Mouse (Mus musculus): ENCODE measurements at regions not wholly inside any gene's neighbourhood (a gene's known extent, or its start where the extent isn't known, plus 50 kb on each side); places are given as distances from the start of the nearest gene placed in this dataset.
A peak's percentile ranks its signal among the peaks of the same experiment; 100 is the strongest.

DNA sequence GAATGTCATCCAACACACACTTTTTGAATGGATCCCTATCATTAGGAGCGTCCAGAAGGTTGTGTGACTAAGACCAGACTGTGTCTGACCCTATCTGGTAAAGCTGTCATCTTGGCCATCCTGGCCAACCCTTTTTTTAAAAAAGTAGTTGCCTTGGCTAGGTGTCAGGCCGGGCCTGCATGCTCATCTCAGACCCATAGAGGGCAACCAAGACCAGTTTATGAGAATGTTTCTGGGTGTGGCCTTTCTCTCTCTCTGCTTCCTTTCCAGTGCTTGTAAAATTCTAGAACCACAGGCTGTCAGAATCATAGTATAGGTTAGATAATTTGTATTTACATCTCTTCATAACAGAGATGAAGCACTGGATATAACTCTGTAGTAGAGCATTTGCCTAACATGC is 62.8 kb upstream of the Las1l start:
- no peak overlapping the region for H3K27ac ChIP-seq
- H3K4me2 ChIP-seq (replicated peaks): no peak overlapping the region
- WGBS: 44% methylated on average over 2 of the region's 2 CpGs
- no peaks in the 10 kb centered on the region for H3K4me1 ChIP-seq (replicated peaks)
- no peaks in the 10 kb centered on the region for H3K27me3 ChIP-seq
- no peak overlapping the region for H3K4me3 ChIP-seq (replicated peaks)
- H3K9me3 ChIP-seq: no peaks in the 10 kb centered on the region
- ATAC-seq: 0 out of 2 replicates have a peak, but pooled peaks have one; percentile 40
- H3K36me3 ChIP-seq: no peaks in the 10 kb centered on the region
- no peak overlapping the region for H3K9ac ChIP-seq (replicated peaks)

- no peak for ATAC-seq
- Histone ChIP-seq H3K4me1 (replicated peaks) (no peaks in the 10 kb centered on the region), H3K4me3 (replicated peaks) (no peak overlapping the region), H3K27ac (no peak overlapping the region), H3K27me3 (no peaks in the 10 kb centered on the region), H3K4me2 (replicated peaks) (no peak overlapping the region), H3K9me3 (no peaks in the 10 kb centered on the region), H3K9ac (replicated peaks) (no peak overlapping the region), H3K36me3 (no peaks in the 10 kb centered on the region)
- 77% methylated on average over 3 of the region's 3 CpGs for WGBS
Observed at GRCm38 (mm10) chrX:96020407-96020806, 63.6 kb upstream of the Las1l start.

- Histone ChIP-seq H3K4me1 (replicated peaks) (no peaks in the 10 kb centered on the region), H3K4me2 (replicated peaks) (no peak overlapping the region), H3K27me3 (no peaks in the 10 kb centered on the region), H3K9ac (replicated peaks) (no peak overlapping the region), H3K9me3 (no peaks in the 10 kb centered on the region), H3K36me3 (no peaks in the 10 kb centered on the region), H3K27ac (no peak overlapping the region), H3K4me3 (replicated peaks) (no peak overlapping the region)
- 91% methylated on average over 3 of the region's 3 CpGs for WGBS
- no peak for ATAC-seq
Observed at GRCm38 (mm10) chrX:96025374-96025773, 68.6 kb upstream of the Las1l start.

- no peaks in the 10 kb centered on the region for H3K36me3 ChIP-seq
- H3K4me1 ChIP-seq (replicated peaks): no peaks in the 10 kb centered on the region
- no peaks in the 10 kb centered on the region for H3K27me3 ChIP-seq
- H3K9ac ChIP-seq (replicated peaks): no peak overlapping the region
- ATAC-seq: no peak
- no peaks in the 10 kb centered on the region for H3K9me3 ChIP-seq
- no peak overlapping the region for H3K27ac ChIP-seq
- no peak overlapping the region for H3K4me3 ChIP-seq (replicated peaks)
- no peak overlapping the region for H3K4me2 ChIP-seq (replicated peaks)
- 81% methylated on average over 5 of the region's 5 CpGs for WGBS
Observed at GRCm38 (mm10) chrX:96025876-96026275, 69.1 kb upstream of the Las1l start.

- Histone ChIP-seq H3K9ac (replicated peaks) (no peak overlapping the region), H3K4me1 (replicated peaks) (no peaks in the 10 kb centered on the region), H3K4me2 (replicated peaks) (no peak overlapping the region), H3K36me3 (no peaks in the 10 kb centered on the region), H3K27ac (no peak overlapping the region), H3K4me3 (replicated peaks) (no peak overlapping the region), H3K9me3 (no peaks in the 10 kb centered on the region), H3K27me3 (no peaks in the 10 kb centered on the region)
- ATAC-seq: no peak
- 74% methylated on average over 5 of the region's 5 CpGs for WGBS
Observed at GRCm38 (mm10) chrX:96031591-96031990, 64.3 kb upstream of the Msn start.

- Histone ChIP-seq H3K27me3 (no peaks in the 10 kb centered on the region), H3K4me1 (replicated peaks) (no peaks in the 10 kb centered on the region), H3K4me3 (replicated peaks) (no peak overlapping the region), H3K9ac (replicated peaks) (no peak overlapping the region), H3K4me2 (replicated peaks) (no peak overlapping the region), H3K9me3 (no peaks in the 10 kb centered on the region), H3K36me3 (no peaks in the 10 kb centered on the region), H3K27ac (no peak overlapping the region)
- no peak for ATAC-seq
Observed at GRCm38 (mm10) chrX:96035307-96035706, 60.5 kb upstream of the Msn start.

GRCm38 (mm10) chrX:96042193-96042592 is 53.6 kb upstream of the Msn start:
- no peak for ATAC-seq
- no peak overlapping the region for H3K27ac ChIP-seq
- 79% methylated on average over 3 of the region's 3 CpGs for WGBS

More at GRCm38 (mm10) chrX:96042193-96042592, 53.6 kb upstream of the Msn start:
- no peaks in the 10 kb centered on the region for H3K4me1 ChIP-seq (replicated peaks)
- H3K36me3 ChIP-seq: no peaks in the 10 kb centered on the region
- no peaks in the 10 kb centered on the region for H3K9me3 ChIP-seq
- H3K9ac ChIP-seq (replicated peaks): no peak overlapping the region
- no peak overlapping the region for H3K4me2 ChIP-seq (replicated peaks)
- H3K27me3 ChIP-seq: no peaks in the 10 kb centered on the region
- no peak overlapping the region for H3K4me3 ChIP-seq (replicated peaks)

Measured in midbrain, embryonic 13.5 days (tissue).